Mouse (Mus musculus) erythroblast, embryonic 14.5 days (primary cell): ENCODE data around the gene Bdh1. TPM values are rescaled to one million over a fixed set of nuclear protein-coding genes. Genes with fewer than 3 reads are reported as not detected.

Experiments used
- H3K27me3 ChIP-seq: 2 replicates; pipeline ENCODE4 v1.6.1; 2012; ENCODE audit warnings: inconsistent platforms; ENCODE audit not compliant: control insufficient read depth
- H3K36me3 ChIP-seq: 2 replicates; pipeline ENCODE4 v1.6.1; 2012; ENCODE audit warnings: mild to moderate bottlenecking, inconsistent platforms; ENCODE audit not compliant: control insufficient read depth
- H3K4me1 ChIP-seq: 2 replicates; pipeline ENCODE4 v1.6.1; 2012; ENCODE audit warnings: inconsistent platforms; ENCODE audit not compliant: control insufficient read depth
- H3K4me3 ChIP-seq: replicated peaks from 2 replicates; pipeline ENCODE3; 2012; ENCODE audit warnings: moderate library complexity, mild to moderate bottlenecking, inconsistent platforms
- H3K9me3 ChIP-seq: 2 replicates; pipeline ENCODE4 v1.6.1; 2012; ENCODE audit warnings: low read length, inconsistent platforms, mixed read lengths; ENCODE audit not compliant: control insufficient read depth
- GATA1 ChIP-seq: IDR thresholded peaks from 2 replicates; pipeline ENCODE4 v1.6.1; 2012; ENCODE audit warnings: low read length, inconsistent platforms, mixed read lengths
- TAL1 ChIP-seq: IDR thresholded peaks from 3 replicates; pipeline ENCODE4 v1.6.1; 2012; ENCODE audit warnings: low read length, inconsistent platforms, mixed read lengths
- polyA plus RNA-seq: library from polyadenylated mRNA; stranded (reverse); fragments of >175 nt; gene quantifications from 2 replicates; pipeline ENCODE4 v1.2.3, GENCODE M21; 2012

Bdh1 gene
- polyA plus RNA-seq, 1 experiment: 0.70 TPM

DNA sequence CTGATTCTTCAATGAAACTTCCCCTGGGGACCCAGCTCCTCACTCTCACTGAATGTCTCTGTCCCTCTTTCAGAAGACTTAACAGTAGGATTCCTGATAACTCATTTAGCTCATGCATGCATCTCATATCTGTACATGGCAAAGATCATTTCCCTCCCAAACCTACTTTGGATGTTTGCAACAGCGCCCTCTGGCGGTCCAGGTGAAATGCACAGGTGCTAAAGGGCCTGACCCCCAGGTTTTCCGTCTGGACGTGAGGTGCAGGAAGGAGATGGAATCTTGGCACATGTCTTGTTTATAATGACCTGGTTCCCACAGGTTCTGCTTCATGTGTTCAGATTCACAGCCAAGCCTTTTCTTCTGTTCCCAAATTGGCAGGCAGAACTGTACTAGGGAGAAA lies 3.4 kb downstream of the Bdh1 start:
- peaks cover 47% of the 10 kb centered on the region for H3K4me1 ChIP-seq
- H3K36me3 ChIP-seq: no peaks in the 10 kb centered on the region; the same call in 1 of the 2 replicates
- TF ChIP-seq GATA1: no peak
- no peak for TF ChIP-seq TAL1
- no peaks in the 10 kb centered on the region for H3K9me3 ChIP-seq
- H3K27me3 ChIP-seq: peaks cover 33% of the 10 kb centered on the region
- H3K4me3 ChIP-seq: no peak overlapping the region

GRCm38 (mm10) chr16:31426496-31427126 lies 4.5 kb downstream of the Bdh1 start:
- TF ChIP-seq TAL1 (no peak), GATA1 (no peak)
- Histone ChIP-seq H3K27me3 (peaks cover 35% of the 10 kb centered on the region), H3K4me3 (no peak overlapping the region), H3K36me3 (no peaks in the 10 kb centered on the region; the same call in 1 of the 2 replicates), H3K4me1 (peaks cover 48% of the 10 kb centered on the region), H3K9me3 (no peaks in the 10 kb centered on the region)

GRCm38 (mm10) chr16:31428335-31428674 lies 6.2 kb downstream of the Bdh1 start:
- no peaks in the 10 kb centered on the region; the same call in 1 of the 2 replicates for H3K36me3 ChIP-seq
- peaks cover 35% of the 10 kb centered on the region for H3K27me3 ChIP-seq
- peak overlapping the region; percentile 69 for H3K4me3 ChIP-seq
- peaks cover 54% of the 10 kb centered on the region for H3K4me1 ChIP-seq
- TF ChIP-seq TAL1 (no peak), GATA1 (no peak)
- no peaks in the 10 kb centered on the region for H3K9me3 ChIP-seq

DNA sequence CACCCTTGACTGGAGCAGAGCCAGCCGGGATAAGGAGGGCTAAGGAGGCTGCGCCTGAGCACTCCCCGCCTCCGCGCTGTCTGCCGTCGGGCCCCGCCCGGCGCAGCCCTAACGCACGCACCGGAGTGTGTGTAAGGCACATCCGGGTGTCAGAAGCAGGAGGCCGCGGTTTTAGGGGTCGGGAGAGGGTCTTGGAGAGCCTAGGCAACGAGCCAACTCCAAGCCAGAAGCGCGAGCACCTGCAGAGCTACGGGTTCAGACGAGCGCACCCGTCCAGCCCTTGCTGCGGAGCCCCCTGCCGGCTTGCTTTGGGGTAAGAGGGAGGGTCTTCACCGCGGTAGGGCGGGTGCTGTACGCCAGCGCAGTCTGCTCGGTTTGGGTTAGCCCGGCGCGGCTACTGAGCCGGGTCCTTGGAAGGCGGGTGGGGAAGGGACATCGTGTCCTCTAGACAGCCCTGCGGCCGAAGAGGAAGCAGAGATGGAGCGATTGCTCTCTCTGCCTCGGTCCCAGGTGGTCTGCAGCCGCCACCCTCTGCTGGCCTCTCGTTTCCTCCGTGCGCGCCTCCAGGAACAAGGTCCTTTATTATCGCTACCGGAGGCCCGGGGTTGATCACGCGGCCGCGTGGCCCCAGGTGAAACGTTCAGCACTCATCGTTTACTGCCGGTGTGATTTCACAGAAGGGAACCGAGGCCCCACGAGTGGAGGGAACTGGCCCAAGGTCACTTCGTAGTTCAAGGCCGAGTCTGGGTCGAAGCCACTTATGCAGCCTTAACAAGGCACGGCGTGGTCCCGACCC lies 6.8 kb downstream of the Bdh1 start:
- TF ChIP-seq GATA1 (no peak), TAL1 (no peak)
- Histone ChIP-seq H3K27me3 (peaks cover 35% of the 10 kb centered on the region), H3K4me3 (peak overlapping the region; percentile 69), H3K36me3 (no peaks in the 10 kb centered on the region; the same call in 1 of the 2 replicates), H3K4me1 (peaks cover 54% of the 10 kb centered on the region), H3K9me3 (no peaks in the 10 kb centered on the region)

DNA sequence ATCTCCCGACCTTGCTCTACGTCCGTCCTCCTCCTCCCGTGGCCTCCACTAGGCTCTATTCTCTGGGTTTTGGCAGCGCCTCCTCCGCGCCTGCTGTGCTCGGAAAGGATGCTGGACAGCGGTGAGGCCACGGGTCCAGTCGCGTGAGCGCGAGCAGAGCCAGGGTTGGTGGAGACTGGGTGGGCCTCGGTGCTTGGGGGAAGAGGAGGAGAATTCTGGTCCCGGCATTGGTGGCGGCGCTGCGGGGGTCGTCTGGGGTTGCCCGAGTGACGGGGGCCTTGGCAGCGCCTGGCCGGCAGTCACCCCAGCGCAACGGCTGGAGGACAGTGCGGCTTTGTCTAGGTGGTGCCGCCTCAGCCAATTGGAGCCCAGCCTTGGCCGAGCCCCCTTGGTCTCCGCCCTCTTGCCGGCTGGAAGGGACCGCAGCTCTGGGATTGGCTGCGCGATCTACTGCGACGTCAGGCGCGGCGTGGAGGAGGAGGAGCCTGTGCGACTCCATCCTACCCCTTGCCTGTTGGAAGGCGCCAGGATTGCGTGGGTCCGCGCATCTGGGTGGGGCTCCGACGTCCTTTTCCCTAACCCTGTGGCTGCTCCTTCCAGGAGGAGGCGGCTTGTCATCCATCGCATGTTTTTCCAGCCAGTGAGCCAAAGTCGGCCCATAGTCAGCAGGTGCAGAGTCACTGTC lies 7.5 kb downstream of the Bdh1 start:
- H3K4me1 ChIP-seq: peaks cover 54% of the 10 kb centered on the region
- no peaks in the 10 kb centered on the region for H3K9me3 ChIP-seq
- TF ChIP-seq TAL1 (no peak), GATA1 (no peak)
- no peaks in the 10 kb centered on the region; the same call in 1 of the 2 replicates for H3K36me3 ChIP-seq
- H3K4me3 ChIP-seq: peak overlapping the region; percentile 69
- peaks cover 35% of the 10 kb centered on the region for H3K27me3 ChIP-seq

GRCm38 (mm10) chr16:31433466-31434110 lies 11.5 kb downstream of the Bdh1 start:
- peaks cover 5% of the 10 kb centered on the region; the same call in 1 of the 2 replicates for H3K36me3 ChIP-seq
- TF ChIP-seq TAL1 (no peak), GATA1 (no peak)
- H3K4me1 ChIP-seq: peaks cover 26% of the 10 kb centered on the region
- H3K27me3 ChIP-seq: peaks cover 18% of the 10 kb centered on the region
- H3K4me3 ChIP-seq: no peak overlapping the region
- no peaks in the 10 kb centered on the region for H3K9me3 ChIP-seq

GRCm38 (mm10) chr16:31435146-31435545 lies 13.1 kb downstream of the Bdh1 start:
- Histone ChIP-seq H3K9me3 (no peaks in the 10 kb centered on the region), H3K36me3 (peaks cover 13% of the 10 kb centered on the region), H3K27me3 (peaks cover 2% of the 10 kb centered on the region), H3K4me3 (no peak overlapping the region), H3K4me1 (peaks cover 10% of the 10 kb centered on the region)
- TF ChIP-seq GATA1: no peak
- no peak for TF ChIP-seq TAL1

- TF ChIP-seq GATA1: no peak
- TF ChIP-seq TAL1: no peak
- no peaks in the 10 kb centered on the region for H3K9me3 ChIP-seq
- H3K4me3 ChIP-seq: no peak overlapping the region
- peaks cover 7% of the 10 kb centered on the region for H3K4me1 ChIP-seq
- peaks cover 13% of the 10 kb centered on the region for H3K36me3 ChIP-seq
- peaks cover 1% of the 10 kb centered on the region; the same call in 1 of the 2 replicates for H3K27me3 ChIP-seq
These were observed 14.0 kb downstream of the Bdh1 start for GRCm38 (mm10) chr16:31436085-31436484.
